Mouse (Mus musculus): Measurements from ENCODE around the gene Rhbdd3.

Rhbdd3 gene

DNA sequence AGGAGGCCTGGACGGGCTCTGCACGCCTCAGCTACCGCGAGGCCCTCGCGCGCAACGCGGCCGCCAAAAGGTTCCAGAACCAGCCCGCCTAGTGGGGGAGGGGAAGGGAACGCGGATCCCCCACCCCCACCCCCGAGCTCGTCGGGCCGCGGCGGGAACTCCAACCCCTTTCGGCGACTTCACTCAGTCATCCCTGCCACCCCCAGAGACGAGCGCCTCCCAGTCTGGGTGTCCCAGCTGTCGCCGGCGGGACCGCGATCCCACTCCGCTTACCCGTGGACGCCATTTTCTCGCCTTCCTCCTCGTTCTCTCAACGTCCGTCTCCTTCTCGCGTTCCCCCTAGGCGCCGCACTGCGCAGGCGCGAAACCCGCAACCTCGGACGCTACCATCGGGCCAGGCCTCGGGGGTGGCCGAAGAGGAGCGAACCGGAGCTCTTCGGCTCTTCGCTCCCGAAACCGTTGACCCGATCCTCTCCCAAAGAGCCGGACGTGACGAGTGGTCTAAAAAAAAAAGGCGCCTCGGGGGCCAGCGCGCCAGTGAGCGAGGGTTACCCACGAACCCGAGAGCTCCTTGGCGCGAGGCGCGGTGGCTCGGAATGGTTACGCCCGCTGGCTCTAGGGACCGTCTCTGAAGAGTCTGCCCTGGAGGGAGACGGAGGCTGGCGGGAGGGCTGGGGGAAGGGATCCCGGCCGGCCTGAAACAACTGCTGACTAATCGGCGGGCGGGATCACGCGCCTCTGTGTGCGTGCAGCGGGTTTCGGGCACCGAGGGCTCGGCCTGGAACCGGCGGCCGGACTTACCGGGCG, at the start of gene Rhbdd3, which contains the start of gene Ewsr1:
Rhbdd3 (plus strand) TSS at position 191 of the 807 bp plus-strand sequence.
Ewsr1 (minus strand) TSS at position 531 of the 807 bp plus-strand sequence.
- DNase-seq (ENCODE audit: low read depth, low spot score): peak; percentile 87

DNA sequence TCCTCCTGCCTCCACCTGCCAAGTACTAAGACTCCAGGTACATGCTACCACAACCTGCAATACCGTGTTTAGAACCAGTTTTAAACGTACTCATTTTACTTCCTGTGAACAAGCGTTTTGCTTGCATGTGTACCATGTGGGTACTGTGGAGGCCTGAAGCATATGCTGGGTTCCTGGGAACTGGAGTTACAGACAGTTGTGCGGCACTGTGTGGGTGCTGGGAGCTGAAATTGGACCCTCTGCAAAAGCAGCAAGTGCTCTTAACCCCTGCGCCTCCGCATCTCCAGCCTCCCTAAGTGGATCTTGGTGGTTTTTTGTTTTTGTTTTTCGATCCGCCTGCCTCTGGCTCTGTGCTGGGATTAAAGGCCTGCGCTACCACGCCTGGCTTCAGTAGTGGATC, 47.1 kb upstream of the Rhbdd3 start:
- DNase-seq (ENCODE audit: low read depth, low spot score): no peak

DNA sequence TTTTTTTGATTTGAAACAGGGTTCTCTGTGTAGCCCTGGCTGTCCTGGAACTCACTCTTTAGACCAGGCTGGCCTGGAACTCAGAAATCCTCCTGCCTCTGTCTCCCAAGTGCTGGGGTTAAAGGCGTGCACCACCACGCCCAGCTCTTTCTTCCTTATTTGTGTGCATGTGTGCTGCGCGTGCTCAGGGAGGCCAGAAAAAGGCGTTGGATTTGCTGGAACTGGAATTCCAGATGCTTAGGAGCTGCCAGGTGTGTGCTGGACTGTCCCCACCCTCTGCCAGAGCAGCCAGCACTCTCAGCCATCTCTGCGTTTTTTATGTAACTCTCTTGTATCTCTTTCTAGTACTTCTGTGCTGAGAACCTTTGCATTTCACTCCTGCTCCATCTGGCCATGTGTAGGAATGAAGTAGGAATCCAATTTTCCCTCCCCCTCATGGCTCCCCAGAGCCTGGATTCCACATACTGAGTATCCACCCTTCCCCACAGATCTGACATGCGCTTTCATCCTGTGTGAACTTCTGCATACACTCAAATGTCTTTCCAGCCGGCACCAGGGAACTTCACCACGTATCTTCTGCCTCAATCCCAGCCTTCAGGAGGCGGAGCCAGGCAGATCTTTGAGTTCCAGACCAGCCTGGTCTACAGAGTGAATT, 46.4 kb upstream of the Rhbdd3 start:
- DNase-seq (ENCODE audit: low read depth, low spot score): no peak

DNA sequence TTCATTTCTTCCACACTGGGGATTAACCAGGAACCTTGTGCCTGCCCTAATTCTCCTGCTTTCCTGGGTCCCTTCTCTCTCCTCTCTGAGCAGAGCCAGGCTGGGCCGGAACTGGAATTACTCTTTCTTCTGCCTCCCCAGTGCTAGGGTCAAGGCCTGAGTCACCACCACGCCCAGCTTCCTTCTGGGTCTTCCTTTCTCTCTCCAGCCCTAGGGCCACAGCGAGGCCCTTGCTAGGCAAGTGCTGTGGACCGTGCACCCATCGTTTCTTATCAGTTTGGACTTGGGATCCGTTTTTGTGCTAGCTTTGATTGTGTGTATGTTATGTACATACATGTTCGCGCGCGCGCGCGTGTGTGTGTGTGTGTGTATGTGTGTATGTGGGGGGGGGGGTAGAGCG, 44.6 kb upstream of the Rhbdd3 start:
- no peak for DNase-seq (ENCODE audit: low read depth, low spot score)

DNA sequence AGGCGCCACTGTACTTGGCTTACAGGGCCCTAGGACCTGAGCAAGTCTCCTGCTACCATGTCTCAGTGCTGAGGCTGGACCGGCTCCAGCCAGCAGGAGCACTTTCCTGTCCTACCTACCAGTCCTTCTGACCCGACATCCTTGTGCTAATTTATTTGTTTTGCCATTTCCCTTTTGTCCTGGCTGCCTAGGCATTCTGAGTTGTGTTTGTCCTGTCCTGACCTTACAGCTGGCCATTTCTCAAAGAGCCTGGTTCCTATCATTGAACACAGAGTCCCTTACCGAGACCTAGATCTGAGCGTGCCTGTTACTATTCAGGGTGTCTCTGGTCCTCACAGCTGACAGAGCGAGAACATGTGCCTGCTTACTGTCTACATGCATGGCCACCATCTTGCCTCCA, 43.9 kb upstream of the Rhbdd3 start:
- no peak for DNase-seq (ENCODE audit: low read depth, low spot score)

DNA sequence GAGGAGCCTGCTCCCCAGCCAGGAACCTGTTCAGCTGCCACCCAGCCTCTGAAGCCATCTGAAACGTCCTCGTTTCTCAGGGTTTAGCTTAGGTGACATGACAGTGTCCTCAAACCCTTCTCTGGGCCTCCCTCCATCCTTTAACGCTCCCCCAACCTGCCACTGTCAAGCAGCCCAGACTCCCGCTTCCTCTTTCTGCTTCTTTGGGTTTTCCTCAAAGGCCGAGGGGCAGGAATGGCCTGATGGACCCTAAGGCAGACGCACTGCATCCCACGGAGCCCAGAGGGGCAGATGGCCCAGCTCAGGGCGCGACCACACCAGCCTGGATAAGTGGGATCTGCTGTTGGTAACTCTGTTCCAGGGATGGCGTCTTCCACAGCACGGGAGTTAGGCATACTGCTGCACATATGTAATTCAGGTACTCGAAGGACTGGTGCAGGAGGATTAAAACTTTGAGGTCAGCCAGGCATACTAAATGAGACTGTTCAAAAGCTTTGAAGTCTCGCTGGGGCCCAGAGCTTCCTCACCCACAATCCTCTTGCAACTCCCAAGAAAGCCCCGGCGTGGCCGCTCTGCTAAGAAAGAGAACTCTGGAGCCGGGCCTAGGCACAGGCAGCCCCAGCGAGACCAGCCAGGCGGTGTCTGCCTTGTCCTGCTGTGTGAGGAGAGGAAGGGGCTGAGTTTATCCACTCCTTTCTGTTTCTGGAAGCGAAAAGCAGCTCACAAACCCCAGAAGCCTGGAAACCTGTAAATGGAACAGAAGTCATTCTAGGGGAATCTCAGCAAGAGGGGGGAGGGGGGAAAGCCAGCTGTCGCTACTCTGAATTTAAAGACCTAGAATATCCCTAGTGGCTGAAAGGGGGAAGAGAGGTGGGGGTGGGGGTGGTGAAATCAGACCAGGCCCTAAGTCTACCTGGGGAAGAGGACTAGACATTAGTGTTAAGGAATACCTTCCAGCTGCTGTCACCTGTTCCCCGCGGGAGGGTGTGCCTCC, 42.5 kb upstream of the Rhbdd3 start:
- DNase-seq (ENCODE audit: low read depth, low spot score): no peak

DNA sequence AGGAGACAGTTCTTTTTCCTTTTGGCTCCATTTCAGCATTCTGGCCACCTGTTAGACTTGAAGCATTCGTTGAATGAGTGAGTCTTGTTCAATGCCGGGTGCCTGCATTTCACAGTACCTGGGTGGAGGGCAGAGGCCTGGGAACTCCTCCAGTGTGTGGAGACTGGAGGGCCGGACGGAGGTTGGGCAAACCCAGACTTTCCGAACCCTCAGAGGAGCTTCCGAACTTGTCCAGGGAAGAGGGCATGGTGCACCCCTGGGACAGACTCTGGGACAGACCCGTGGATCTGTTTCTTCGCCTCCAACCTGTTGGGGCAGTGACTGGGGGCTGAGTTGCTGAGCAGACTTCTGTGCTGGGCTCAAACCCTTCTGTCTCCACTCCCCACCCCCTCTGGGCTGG, 41.7 kb upstream of the Rhbdd3 start:
- no peak for DNase-seq (ENCODE audit: low read depth, low spot score)

DNA sequence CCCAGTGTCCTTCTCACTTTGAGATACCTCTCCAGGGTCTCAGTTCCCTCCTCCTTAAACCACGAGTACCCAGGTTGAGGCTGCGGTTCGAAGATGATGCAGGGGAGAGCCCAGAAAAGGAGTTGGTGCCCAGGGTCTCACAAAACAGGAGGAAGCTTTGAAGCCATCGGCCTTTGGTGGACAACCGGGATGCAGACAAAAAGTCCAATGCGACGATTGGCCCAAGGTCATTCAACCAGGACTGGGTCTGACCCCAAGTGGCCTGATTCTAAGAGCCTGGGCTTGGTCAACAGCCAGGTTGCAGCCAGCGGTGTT, 41.2 kb upstream of the Rhbdd3 start:
- DNase-seq (ENCODE audit: low read depth, low spot score): no peak

DNA sequence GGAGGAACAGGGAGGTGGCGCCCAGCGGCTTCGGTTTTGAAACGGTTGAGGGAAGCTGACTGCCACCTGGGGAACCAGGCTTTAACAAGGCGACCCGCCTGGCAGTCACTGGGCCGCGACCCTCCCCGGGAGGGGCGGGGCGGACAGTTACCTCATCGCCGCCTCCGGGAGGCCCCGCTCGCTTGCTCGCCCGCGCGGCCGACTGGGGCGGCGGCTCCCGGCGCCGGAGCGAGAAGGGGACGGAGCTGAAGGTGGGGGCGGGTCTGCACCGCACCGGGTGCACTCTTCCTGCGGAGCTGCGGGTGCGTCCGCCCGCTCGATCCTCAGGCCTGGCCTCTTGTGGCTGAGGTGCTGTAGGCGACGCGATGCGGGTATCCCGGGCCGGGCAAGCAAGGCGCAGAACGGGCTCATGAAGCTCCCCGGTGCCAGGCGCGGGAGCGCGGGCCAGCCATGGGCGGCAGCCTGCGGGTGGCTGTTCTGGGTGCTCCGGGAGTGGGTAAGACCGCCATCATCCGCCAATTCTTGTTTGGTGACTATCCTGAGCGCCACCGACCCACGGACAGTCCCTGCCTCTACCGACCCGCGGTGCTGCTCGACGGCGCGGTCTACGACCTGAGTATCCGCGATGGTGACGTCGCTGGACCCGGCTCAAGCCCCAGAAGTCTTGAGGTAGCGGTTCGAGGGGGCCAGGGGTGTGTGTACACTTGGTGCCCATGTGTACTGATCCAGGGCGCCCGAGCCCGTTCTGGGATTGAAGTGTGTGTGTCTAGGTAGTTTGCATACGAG, 40.7 kb upstream of the Rhbdd3 start, which contains the start of gene Rasl10a:
Rasl10a (plus strand) TSS at position 273 of the 786 bp plus-strand sequence.
- no peak for DNase-seq (ENCODE audit: low read depth, low spot score)

DNA sequence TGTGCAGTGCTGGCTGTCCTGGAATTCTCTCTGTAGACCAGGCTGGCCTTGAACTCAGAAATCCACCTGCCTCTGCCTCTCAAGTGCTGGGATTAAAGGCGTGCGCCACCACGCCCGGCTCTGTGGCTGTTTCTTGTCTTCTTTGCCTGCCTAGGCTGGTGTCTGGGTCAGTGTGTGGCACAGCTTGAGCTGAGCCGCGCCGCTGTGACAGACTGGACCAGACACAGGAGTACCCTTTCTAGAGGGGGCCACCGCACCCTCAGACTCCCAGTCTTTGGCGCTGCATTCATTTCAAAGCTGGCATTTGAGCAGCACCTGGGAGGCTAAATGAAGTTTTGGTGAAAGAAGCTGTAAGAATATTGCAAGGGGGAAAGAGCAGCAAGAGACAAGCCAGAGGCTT, 39.9 kb upstream of the Rhbdd3 start:
- no peak for DNase-seq (ENCODE audit: low read depth, low spot score)

DNA sequence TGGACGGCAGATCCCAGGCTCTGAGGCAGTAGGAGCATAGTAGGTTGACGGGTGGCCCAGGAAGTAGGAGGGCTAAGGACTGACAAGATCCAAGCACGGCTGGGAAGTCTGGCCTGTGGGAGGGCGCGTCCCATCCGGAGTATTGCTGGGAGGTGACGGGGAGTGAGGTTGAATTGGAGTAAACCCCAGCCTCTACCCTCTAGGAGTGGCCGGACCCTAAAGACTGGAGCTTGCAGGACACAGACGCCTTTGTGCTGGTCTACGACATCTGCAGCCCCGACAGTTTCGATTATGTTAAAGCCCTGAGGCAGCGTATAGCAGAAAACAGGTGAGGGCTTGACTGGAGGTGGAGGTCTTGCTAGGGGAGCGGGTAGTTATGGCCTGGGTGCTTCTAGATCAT, 39.5 kb upstream of the Rhbdd3 start:
- no peak for DNase-seq (ENCODE audit: low read depth, low spot score)

DNA sequence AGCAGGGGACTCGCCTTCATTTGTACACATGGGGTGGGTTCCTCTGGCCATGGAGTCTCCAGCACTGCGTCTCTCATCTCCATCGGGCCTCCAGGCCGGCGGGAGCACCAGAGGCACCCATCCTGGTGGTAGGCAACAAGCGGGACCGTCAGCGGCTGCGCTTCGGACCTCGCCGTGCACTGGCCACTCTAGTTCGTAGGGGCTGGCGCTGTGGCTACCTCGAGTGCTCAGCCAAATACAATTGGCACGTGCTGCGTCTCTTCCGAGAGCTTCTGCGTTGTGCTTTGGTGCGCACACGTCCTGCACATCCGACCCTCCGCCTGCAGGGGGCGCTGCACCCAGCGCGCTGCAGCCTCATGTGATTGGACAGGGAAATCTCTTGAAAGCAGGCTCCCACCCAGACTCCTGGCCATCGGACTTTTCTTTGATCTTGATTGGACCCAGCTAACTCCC, 39.0 kb upstream of the Rhbdd3 start:
- no peak for DNase-seq (ENCODE audit: low read depth, low spot score)

DNA sequence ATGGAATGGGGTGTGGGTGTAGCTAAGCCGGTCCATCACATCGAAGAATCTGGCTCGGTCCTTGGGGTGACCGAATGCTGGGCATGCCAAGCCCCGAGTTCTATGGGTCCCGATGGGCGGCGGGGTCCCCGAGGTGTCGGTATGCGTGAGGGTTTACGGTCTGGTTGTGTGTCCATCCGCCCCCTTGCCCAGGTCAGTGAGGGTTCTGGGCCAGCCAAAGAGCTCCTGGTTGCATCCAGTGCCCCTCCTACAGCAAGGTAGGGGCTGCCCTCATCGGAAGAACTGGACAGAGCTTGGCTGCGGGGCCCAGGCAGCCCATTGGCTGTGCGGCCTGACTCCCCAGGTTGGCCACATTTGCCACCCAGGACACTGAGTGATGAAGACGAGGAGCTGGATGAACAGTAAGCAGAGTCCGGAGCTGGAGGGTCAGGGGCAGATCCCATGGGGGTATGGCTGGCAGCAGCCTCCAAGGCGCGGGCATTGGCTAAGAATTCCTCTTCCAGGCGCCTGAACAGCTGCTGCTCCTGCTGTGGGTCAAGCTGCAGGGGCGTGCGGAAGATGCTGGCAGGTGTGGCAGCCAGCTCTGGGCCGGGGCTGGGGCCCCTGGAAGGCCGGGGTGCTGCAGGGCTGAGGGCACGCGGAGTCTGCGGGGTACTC, 37.8 kb upstream of the Rhbdd3 start:
- no peak for DNase-seq (ENCODE audit: low read depth, low spot score)

DNA sequence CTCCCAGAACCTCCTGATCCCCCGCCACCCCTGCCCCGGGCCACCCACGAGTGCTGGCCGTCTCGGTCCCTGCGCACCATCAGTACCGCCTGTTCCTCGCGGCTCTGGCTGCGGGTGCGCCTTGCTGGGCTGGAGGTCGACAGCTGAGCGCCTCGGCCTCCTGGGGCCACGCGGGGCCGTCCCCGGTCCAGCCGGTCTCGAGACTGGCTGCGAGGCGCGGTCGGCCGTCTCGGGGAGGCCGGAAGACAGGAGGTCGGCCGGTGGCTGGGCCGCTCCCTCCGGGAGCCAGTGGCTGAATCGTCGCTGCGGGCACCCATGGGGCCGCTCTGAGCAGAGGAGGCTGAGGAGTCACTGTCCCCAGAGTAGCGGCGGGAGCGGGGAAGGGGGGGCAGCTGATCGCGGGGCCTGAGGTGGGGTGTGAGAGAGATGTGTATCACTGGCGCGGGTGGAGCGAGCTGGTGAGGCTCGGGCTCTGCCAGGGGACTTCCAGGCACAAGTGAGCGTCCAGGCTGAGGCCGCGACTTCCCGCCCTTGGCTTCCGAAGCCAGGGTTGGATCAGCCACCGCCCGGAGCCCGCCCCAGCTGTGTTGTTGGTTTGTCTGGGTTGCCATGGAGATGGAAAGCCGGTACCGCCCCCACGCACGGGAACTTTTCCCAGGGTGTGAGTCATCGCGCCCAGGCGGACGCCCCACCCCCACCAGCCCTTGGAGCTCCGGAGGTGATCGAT, 37.1 kb upstream of the Rhbdd3 start:
- peak; percentile 34 for DNase-seq (ENCODE audit: low read depth, low spot score)

DNA sequence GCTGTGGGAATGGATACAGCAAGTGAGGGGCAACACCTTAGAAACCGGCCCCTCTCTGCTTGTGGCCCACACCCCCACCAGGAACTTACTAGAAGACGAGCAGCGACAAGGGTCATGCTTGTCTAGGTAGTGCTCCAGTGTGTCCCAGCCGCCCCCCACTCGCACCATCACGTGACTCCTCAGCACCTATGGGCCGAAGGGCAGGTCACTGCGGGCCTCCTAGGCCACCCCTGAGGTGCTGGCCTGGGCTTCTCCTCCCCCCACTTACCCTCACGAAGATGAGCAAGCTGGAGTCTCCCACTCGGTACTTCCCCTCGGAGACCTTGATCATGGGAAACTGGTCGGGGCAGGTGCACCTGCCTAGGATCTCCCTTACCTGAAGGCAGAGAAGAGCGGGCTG, 36.4 kb upstream of the Rhbdd3 start:
- DNase-seq (ENCODE audit: low read depth, low spot score): no peak

DNA sequence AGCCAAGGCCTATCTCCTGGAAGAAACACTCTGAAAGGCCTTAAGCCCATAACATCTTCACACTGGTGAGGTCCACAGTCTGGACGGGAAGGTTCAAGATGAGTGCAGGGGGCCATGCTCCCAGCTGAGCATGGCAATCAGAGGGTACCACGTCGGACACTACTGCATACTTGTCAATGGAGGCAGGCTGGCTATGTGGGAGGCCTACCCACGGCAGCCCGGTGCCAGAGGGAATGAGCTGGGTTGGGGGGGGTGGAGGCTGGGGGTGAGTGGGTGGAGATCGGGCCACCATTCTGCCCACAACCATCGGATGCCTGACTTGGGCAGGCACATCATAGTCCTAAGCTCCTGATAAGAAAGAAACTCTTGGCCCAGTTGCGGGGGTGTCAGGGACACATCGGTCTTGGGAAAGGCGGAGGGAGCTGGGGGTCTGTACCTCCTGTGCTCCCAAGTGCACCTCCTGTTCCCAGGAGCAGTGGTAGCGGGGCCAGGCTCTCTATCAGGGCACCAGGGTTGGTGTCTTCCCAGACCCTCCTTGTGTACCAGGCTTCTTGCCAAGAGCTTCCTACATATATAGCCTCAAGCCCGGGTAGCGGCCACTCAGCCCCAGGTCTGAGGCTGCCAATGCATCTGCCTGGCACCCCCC, 35.7 kb upstream of the Rhbdd3 start:
- no peak for DNase-seq (ENCODE audit: low read depth, low spot score)

DNA sequence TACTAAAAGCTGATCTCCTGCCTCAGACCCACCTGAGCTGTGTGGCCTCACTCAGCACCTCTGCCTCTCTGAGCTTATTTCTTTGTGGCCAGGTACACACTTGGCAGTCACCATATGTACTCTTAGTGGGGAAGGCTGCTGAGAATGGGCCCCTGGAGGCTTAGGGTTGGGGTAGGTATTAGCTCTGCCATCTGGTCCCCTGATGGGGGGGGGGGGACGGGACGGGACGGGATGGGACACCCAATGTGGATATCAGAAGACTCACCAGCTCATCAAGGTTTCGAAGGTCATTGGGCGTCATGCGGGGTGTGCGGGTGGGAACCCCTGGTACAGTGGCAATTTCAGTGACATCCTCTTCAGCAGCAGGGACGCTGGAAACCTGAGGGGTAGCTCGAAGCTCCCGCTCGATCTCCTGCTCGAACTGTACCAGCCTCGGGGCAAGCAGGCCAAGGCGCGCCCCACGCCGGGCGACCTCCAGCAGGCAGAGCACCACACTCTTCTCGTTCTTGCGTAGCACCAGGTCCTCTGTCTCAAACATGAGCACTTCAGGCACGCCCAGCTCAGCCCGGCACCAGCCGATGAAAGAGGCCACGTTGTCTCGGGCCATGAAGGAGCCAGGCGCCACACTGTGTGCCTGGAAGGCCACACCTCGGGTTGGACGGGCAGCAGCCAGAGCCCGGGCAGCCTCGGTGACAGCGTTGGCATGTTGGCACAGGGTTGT, 35.0 kb upstream of the Rhbdd3 start:
- no peak for DNase-seq (ENCODE audit: low read depth, low spot score)

DNA sequence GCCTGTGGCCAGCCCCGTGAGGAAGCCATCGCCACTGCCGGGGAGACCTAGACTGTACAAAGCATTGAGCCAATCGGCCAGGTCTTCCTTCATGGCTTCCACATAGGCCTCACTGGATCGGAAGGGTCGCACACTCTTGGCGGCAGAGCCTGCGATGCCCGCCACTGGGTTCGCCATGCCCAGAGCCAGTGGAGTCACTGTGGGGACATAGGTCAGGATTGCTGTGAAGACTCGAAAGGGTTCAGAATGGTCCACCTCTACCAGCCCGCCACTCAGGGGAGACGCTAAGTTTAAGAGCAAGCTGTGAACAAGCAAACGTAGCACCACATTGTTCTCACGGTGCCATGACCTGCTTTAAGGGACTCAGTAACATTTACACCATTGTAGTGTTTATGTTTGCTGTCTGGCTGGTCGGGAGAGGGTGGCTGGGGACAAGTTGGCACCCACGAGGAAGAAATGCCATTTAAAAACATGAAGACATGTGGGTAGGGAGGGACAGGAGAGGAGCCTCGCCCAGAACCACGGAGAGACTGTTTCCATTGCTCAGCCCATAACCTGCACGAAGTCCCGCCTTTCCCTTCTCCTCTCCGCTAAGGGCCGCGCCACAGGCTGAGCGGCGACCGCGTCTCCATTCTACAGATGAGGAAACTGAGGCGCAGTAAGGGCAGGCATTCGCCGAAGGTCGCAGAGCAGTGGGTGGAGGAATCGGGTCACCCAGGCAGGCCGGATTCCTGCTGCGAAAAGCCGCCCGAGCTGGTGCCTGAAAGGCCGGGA, 34.3 kb upstream of the Rhbdd3 start:
- DNase-seq (ENCODE audit: low read depth, low spot score): no peak

Measured in brain, embryonic 18.5 days (tissue).